Mouse (Mus musculus) myocyte (in vitro differentiated cells): Measurements from ENCODE around the gene Fam92b. TPM values are rescaled to one million over a fixed set of nuclear protein-coding genes. Genes with fewer than 3 reads are reported as not detected.

Source experiments
- H3K27me3 ChIP-seq: one replicate; pipeline ENCODE4 v1.6.1; 2011; ENCODE audit not compliant: control insufficient read depth, insufficient read depth, insufficient read length
- H3K36me3 ChIP-seq: one replicate; pipeline ENCODE4 v1.6.1; 2011; ENCODE audit not compliant: control insufficient read depth, insufficient read depth
- H3K4me2 ChIP-seq: one replicate; pipeline ENCODE4 v1.6.1; 2011; ENCODE audit warnings: low read depth, control low read depth
- H3K4me3 ChIP-seq: one replicate; pipeline ENCODE4 v1.5.1; 2011; ENCODE audit warnings: mild to moderate bottlenecking, control low read depth, moderate library complexity
- H3K79me2 ChIP-seq: one replicate; pipeline ENCODE4 v1.6.1; 2011; ENCODE audit not compliant: control insufficient read depth, insufficient read depth
- H3ac ChIP-seq: one replicate; pipeline ENCODE4 v1.6.1; 2011; ENCODE audit not compliant: control insufficient read depth, insufficient read length
- CEBPB ChIP-seq: IDR thresholded peaks from 2 replicates; pipeline ENCODE4 v1.6.1; 2011; ENCODE audit warnings: mild to moderate bottlenecking, moderate library complexity; ENCODE audit not compliant: poor library complexity, insufficient read depth, severe bottlenecking
- E2F4 ChIP-seq: IDR thresholded peaks from one replicate; pipeline ENCODE4 v1.6.1; 2011; ENCODE audit warnings: mild to moderate bottlenecking, control low read depth, moderate library complexity; ENCODE audit not compliant: insufficient read depth
- MAX ChIP-seq: IDR thresholded peaks from one replicate; pipeline ENCODE4 v1.6.1; 2011; ENCODE audit warnings: low read depth, mild to moderate bottlenecking, control low read depth
- MYOD1 ChIP-seq, 3 experiments: IDR thresholded peaks; one replicate each; pipeline ENCODE4 v1.6.1; 2011; ENCODE audit warnings: control low read depth in 2 of 3, low read depth in 2 of 3, mild to moderate bottlenecking in 2 of 3, moderate library complexity in 1 of 3; ENCODE audit not compliant: insufficient read length in 2 of 3, control insufficient read depth in 1 of 3
- MYOG ChIP-seq, 3 experiments: IDR thresholded peaks; one replicate each; pipeline ENCODE4 v1.6.1; 2011; ENCODE audit warnings: control low read depth in 2 of 3, low read depth in 2 of 3, mild to moderate bottlenecking in 2 of 3; ENCODE audit not compliant: insufficient read length in 2 of 3, control insufficient read depth in 1 of 3, insufficient read depth in 1 of 3
- POLR2A ChIP-seq: IDR thresholded peaks from one replicate; pipeline ENCODE4 v1.6.1; 2011; ENCODE audit warnings: low read depth, mild to moderate bottlenecking, control low read depth, moderate library complexity; ENCODE audit not compliant: insufficient read length
- POLR2AphosphoS2 ChIP-seq: IDR thresholded peaks from one replicate; pipeline ENCODE4 v1.6.1; 2011; ENCODE audit warnings: low read depth, control low read depth; ENCODE audit not compliant: insufficient read length
- REST ChIP-seq: IDR thresholded peaks from one replicate; pipeline ENCODE4 v1.6.1; 2011; ENCODE audit warnings: mild to moderate bottlenecking, control low read depth, moderate library complexity; ENCODE audit not compliant: insufficient read depth, insufficient read length
- SRF ChIP-seq: IDR thresholded peaks from one replicate; pipeline ENCODE4 v1.6.1; 2011; ENCODE audit warnings: low read depth; ENCODE audit not compliant: control insufficient read depth, insufficient read length
- TCF12 ChIP-seq: IDR thresholded peaks from one replicate; pipeline ENCODE4 v1.6.1; 2011; ENCODE audit warnings: mild to moderate bottlenecking, control low read depth; ENCODE audit not compliant: poor library complexity, insufficient read depth, severe bottlenecking
- TCF3 ChIP-seq: IDR thresholded peaks from one replicate; pipeline ENCODE4 v1.6.1; 2011; ENCODE audit warnings: low read depth, control low read depth; ENCODE audit not compliant: insufficient read length
- USF1 ChIP-seq: IDR thresholded peaks from one replicate; pipeline ENCODE4 v1.6.1; 2011; ENCODE audit warnings: low read depth, mild to moderate bottlenecking, control low read depth, moderate library complexity
- polyA plus RNA-seq: library from polyadenylated mRNA; unstranded; fragments of >200 nt; fragmentation: generic; extraction: Trizol; gene quantifications from one replicate; pipeline ENCODE4 v1.2.1, GENCODE M21; 2012; ENCODE audit warnings: missing spikeins

Gene Fam92b
- polyA plus RNA-seq, 1 experiment, result not detected

- Histone ChIP-seq H3K27me3 (no peaks in the 10 kb centered on the region), H3ac (no peak overlapping the region), H3K4me2 (no peak overlapping the region), H3K4me3 (no peak overlapping the region), H3K36me3 (no peaks in the 10 kb centered on the region), H3K79me2 (no peaks in the 10 kb centered on the region)
- TF ChIP-seq REST (no peak), POLR2AphosphoS2 (no peak), USF1 (no peak), E2F4 (no peak), TCF3 (no peak), MYOG (IDR thresholded peaks at IDR 0.05; ENCODE audit: control insufficient read depth in 1 of 3, insufficient read depth in 1 of 3, insufficient read length in 2 of 3, low read depth in 2 of 3) (no peak), CEBPB (no peak), TCF12 (no peak), MYOD1 (IDR thresholded peaks at IDR 0.05; ENCODE audit: control insufficient read depth in 1 of 3, insufficient read length in 2 of 3, low read depth in 2 of 3) (no peak), SRF (no peak), POLR2A (no peak)
These were observed 27.6 kb upstream of the Fam92b start for GRCm38 (mm10) chr8:120204736-120205360.

- TF ChIP-seq MYOG (IDR thresholded peaks at IDR 0.05; ENCODE audit: control insufficient read depth in 1 of 3, insufficient read depth in 1 of 3, insufficient read length in 2 of 3, low read depth in 2 of 3), result no peak
- no peak for TF ChIP-seq USF1
- no peak for TF ChIP-seq POLR2AphosphoS2
- no peak for TF ChIP-seq E2F4
- no peak for TF ChIP-seq MAX
- no peak for TF ChIP-seq MYOD1 (IDR thresholded peaks at IDR 0.05; ENCODE audit: control insufficient read depth in 1 of 3, insufficient read length in 2 of 3, low read depth in 2 of 3)
- no peak for TF ChIP-seq CEBPB
- no peak for TF ChIP-seq REST
- TF ChIP-seq TCF12, result no peak
- TF ChIP-seq POLR2A, result no peak
- no peak for TF ChIP-seq SRF
- no peak for TF ChIP-seq TCF3
- no peaks in the 10 kb centered on the region for H3K36me3 ChIP-seq
- H3ac ChIP-seq, result no peak overlapping the region
- H3K27me3 ChIP-seq, result no peaks in the 10 kb centered on the region
- H3K79me2 ChIP-seq, result no peaks in the 10 kb centered on the region
- no peak overlapping the region for H3K4me2 ChIP-seq
- H3K4me3 ChIP-seq, result no peak overlapping the region
These were observed 25.3 kb upstream of the Fam92b start for GRCm38 (mm10) chr8:120202546-120202945.

DNA sequence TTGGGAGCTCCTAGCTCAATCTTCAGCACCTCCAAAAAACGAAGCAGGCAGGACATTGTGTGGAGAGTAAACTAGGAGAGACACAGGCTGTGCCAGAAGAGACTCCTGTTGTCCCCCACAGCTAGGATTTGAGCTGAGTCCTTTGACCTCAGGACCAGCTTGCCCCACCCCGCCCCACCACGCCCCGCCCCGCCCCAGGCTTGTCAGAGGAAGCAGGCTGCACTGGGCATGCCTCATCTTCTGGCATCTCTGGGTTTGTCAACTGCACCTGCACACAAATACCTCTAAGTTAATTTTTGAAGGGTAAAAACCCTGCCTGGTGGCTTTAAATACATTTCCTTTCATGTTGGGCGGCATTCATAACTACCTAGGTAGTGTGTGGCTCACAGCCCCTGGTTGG lies 24.1 kb upstream of the Fam92b start:
- Histone ChIP-seq H3ac (no peak overlapping the region), H3K36me3 (no peaks in the 10 kb centered on the region), H3K4me2 (no peak overlapping the region), H3K27me3 (no peaks in the 10 kb centered on the region), H3K79me2 (no peaks in the 10 kb centered on the region), H3K4me3 (no peak overlapping the region)
- TF ChIP-seq MYOG (IDR thresholded peaks at IDR 0.05; ENCODE audit: control insufficient read depth in 1 of 3, insufficient read depth in 1 of 3, insufficient read length in 2 of 3, low read depth in 2 of 3) (no peak), SRF (no peak), TCF3 (no peak), POLR2AphosphoS2 (no peak), E2F4 (no peak), TCF12 (no peak), REST (no peak), POLR2A (no peak), MYOD1 (IDR thresholded peaks at IDR 0.05; ENCODE audit: control insufficient read depth in 1 of 3, insufficient read length in 2 of 3, low read depth in 2 of 3) (no peak)

- no peak overlapping the region for H3K4me3 ChIP-seq
- no peaks in the 10 kb centered on the region for H3K79me2 ChIP-seq
- no peak overlapping the region for H3ac ChIP-seq
- H3K36me3 ChIP-seq, result no peaks in the 10 kb centered on the region
- no peak overlapping the region for H3K4me2 ChIP-seq
- no peak for TF ChIP-seq POLR2AphosphoS2
- TF ChIP-seq REST, result no peak
- TF ChIP-seq MYOD1 (IDR thresholded peaks at IDR 0.05; ENCODE audit: control insufficient read depth in 1 of 3, insufficient read length in 2 of 3, low read depth in 2 of 3), result no peak
- no peaks in the 10 kb centered on the region for H3K27me3 ChIP-seq
These were observed 14.9 kb upstream of the Fam92b start for GRCm38 (mm10) chr8:120192118-120192517.

DNA sequence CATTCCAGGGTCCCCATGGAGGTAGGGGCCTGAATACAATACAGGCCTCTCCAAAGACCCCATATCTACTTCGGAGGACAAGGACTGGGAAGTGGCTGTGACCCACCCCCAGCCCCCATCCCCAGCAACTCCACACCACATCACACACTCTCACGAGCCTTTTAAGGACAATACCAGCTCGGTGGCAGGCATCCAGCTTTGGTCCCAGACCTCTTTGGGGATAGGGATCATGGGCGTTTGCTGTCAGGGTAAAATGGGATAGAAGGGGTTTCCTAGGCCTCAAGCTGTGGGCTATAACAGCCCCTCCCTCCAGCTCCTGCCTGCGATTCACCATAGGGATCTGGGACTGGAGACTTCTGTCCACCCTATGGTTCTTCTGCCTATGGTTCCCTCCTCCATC lies 14.4 kb upstream of the Fam92b start:
- Histone ChIP-seq H3K4me3 (no peak overlapping the region), H3K79me2 (no peaks in the 10 kb centered on the region), H3K27me3 (no peaks in the 10 kb centered on the region), H3K36me3 (no peaks in the 10 kb centered on the region), H3ac (no peak overlapping the region), H3K4me2 (no peak overlapping the region)
- no peak for TF ChIP-seq POLR2AphosphoS2
- TF ChIP-seq TCF12, result no peak
- no peak for TF ChIP-seq REST
- no peak for TF ChIP-seq TCF3
- no peak for TF ChIP-seq MYOG (IDR thresholded peaks at IDR 0.05; ENCODE audit: control insufficient read depth in 1 of 3, insufficient read depth in 1 of 3, insufficient read length in 2 of 3, low read depth in 2 of 3)
- no peak for TF ChIP-seq USF1
- TF ChIP-seq POLR2A, result no peak
- no peak for TF ChIP-seq MAX
- TF ChIP-seq E2F4, result no peak
- no peak for TF ChIP-seq MYOD1 (IDR thresholded peaks at IDR 0.05; ENCODE audit: control insufficient read depth in 1 of 3, insufficient read length in 2 of 3, low read depth in 2 of 3)
- no peak for TF ChIP-seq CEBPB
- TF ChIP-seq SRF, result no peak
